Mouse (Mus musculus) hindbrain, embryonic 16.5 days (tissue): ENCODE results near the gene Ccdc88a. TPM values are rescaled to one million over a fixed set of nuclear protein-coding genes. Genes with fewer than 3 reads are reported as not detected.

Experiments used
- ATAC-seq: fragments of 200-750 bp; cut with Nextera tagmentation; 2 replicates; pipeline ENCODE4 v1.8.0; 2017; ENCODE audit warnings: moderate TSS enrichment, moderate library complexity
- H3K27ac ChIP-seq: fragments of 300-500 bp; sonication (generic); 2 replicates; pipeline ENCODE4 v1.5.1; 2014; ENCODE audit warnings: low read depth, mild to moderate bottlenecking, control low read depth, low read length, moderate library complexity
- H3K27me3 ChIP-seq: fragments of 300-500 bp; sonication (generic); replicated peaks from 2 replicates; pipeline ENCODE4 v1.6.1; 2014; ENCODE audit warnings: low read length; ENCODE audit not compliant: control insufficient read depth, insufficient read depth
- H3K36me3 ChIP-seq: fragments of 300-500 bp; sonication (generic); 2 replicates; pipeline ENCODE4 v1.6.1; 2014; ENCODE audit warnings: mild to moderate bottlenecking, low read length, moderate library complexity, mixed read lengths; ENCODE audit not compliant: control insufficient read depth, insufficient read depth
- H3K4me1 ChIP-seq: fragments of 300-500 bp; sonication (generic); 2 replicates; pipeline ENCODE4 v1.6.1; 2014; ENCODE audit warnings: low read depth, low read length; ENCODE audit not compliant: control insufficient read depth, insufficient read depth
- H3K4me2 ChIP-seq: fragments of 300-500 bp; sonication (generic); 2 replicates; pipeline ENCODE4 v1.6.1; 2014; ENCODE audit warnings: mild to moderate bottlenecking, low read length, control low read depth, moderate library complexity
- H3K4me3 ChIP-seq: fragments of 300-500 bp; sonication (generic); 2 replicates; pipeline ENCODE4 v1.5.1; 2014; ENCODE audit warnings: mild to moderate bottlenecking, low read length, control low read depth, moderate library complexity
- H3K9ac ChIP-seq: fragments of 300-500 bp; sonication (generic); 2 replicates; pipeline ENCODE4 v1.6.1; 2014; ENCODE audit warnings: low read depth, mild to moderate bottlenecking, control low read depth, low read length, moderate library complexity
- H3K9me3 ChIP-seq: fragments of 300-500 bp; sonication (generic); 2 replicates; pipeline ENCODE4 v1.6.1; 2014; ENCODE audit warnings: mild to moderate bottlenecking, low read length, moderate library complexity; ENCODE audit not compliant: control insufficient read depth
- WGBS: fragments of 180-500 bp; shearing (Covaris S2); extraction: QIAGEN DNeasy Blood & Tissue Kit; methylation state at CpG from one replicate; pipeline ENCODE4 v1.1.7; 2014; 5-methylcytosine and 5-hydroxymethylcytosine counted together
- polyA plus RNA-seq: library from polyadenylated mRNA; unstranded; fragments of >200 nt; fragmentation: Nextera tagmentation; extraction: Ambion mirVana; gene quantifications from 2 replicates; pipeline ENCODE4 v1.2.1, GENCODE M21; 2015

Ccdc88a gene
- polyA plus RNA-seq, 1 experiment from 2014 or later: 73.8 TPM

DNA sequence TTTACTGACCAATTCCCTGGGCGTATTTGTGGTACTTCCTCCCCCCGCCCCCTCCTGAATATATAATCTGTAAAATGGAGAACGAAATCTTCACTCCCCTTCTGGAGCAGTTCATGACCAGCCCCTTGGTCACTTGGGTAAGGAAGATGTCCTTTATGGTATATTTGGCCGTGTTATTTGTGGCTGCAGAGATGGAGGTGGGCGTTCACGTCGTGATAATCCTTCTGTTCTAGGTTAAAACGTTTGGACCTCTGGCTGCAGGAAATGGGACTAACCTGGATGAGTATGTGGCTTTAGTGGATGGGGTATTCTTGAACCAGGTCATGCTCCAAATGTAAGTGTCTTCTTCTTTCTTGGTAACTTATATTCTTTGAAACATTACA is 807 bp downstream of the Ccdc88a start:
- peak overlapping the region; percentile 52 for H3K4me2 ChIP-seq
- WGBS: 0% methylated on average over 8 of the region's 8 CpGs
- no peaks in the 10 kb centered on the region for H3K36me3 ChIP-seq
- ATAC-seq: peak; percentile 0; the same call in 1 of the 2 replicates
- no peaks in the 10 kb centered on the region for H3K9me3 ChIP-seq
- H3K4me1 ChIP-seq: peaks cover 13% of the 10 kb centered on the region; the same call in 1 of the 2 replicates
- H3K4me3 ChIP-seq: peak overlapping the region; percentile 87
- peak overlapping the region; percentile 99 for H3K9ac ChIP-seq
- no peaks in the 10 kb centered on the region for H3K27me3 ChIP-seq
- H3K27ac ChIP-seq: peak overlapping the region; percentile 99

DNA sequence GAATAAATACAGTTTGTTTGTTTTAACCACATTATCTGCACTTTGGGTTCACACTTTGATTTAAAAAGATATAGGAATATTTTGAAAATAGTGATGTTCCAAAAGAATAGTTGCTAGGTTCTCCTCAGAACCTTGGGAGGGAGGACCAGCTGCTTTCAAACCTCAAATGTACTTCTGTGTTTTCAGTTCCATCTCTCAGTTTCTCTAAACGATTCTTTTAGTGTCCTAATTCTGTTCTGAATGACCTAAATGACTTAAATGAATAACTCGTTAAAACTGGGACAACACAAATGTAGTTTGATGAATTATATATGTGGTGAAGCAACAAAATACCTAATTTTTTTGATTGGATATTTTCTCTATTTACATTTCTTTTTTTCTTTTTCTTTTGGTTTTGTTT is 3.2 kb downstream of the Ccdc88a start:
- peaks cover 13% of the 10 kb centered on the region; the same call in 1 of the 2 replicates for H3K4me1 ChIP-seq
- H3K27ac ChIP-seq: no peak overlapping the region
- peak overlapping the region; percentile 25 for H3K4me3 ChIP-seq
- 83% methylated on average over 2 of the region's 2 CpGs for WGBS
- no peaks in the 10 kb centered on the region for H3K27me3 ChIP-seq
- ATAC-seq: no peak
- H3K9ac ChIP-seq: no peak overlapping the region
- H3K9me3 ChIP-seq: no peaks in the 10 kb centered on the region
- peak overlapping the region; percentile 52 for H3K4me2 ChIP-seq
- no peaks in the 10 kb centered on the region for H3K36me3 ChIP-seq

GRCm38 (mm10) chr11:29378751-29379150 is 5.3 kb downstream of the Ccdc88a start:
- Histone ChIP-seq H3K9ac (no peak overlapping the region), H3K4me1 (peaks cover 13% of the 10 kb centered on the region; the same call in 1 of the 2 replicates), H3K4me2 (no peak overlapping the region), H3K27me3 (no peaks in the 10 kb centered on the region), H3K4me3 (no peak overlapping the region), H3K36me3 (0 out of 2 replicates have a peak, but pooled peaks cover 2% of the 10 kb centered on the region), H3K9me3 (no peaks in the 10 kb centered on the region), H3K27ac (no peak overlapping the region)
- 89% methylated on average over 1 of the region's 1 CpGs for WGBS
- no peak for ATAC-seq

GRCm38 (mm10) chr11:29383493-29383892 is 10.0 kb downstream of the Ccdc88a start:
- Histone ChIP-seq H3K27ac (no peak overlapping the region), H3K9me3 (no peaks in the 10 kb centered on the region), H3K36me3 (0 out of 2 replicates have a peak, but pooled peaks cover 2% of the 10 kb centered on the region), H3K4me1 (no peaks in the 10 kb centered on the region), H3K4me2 (no peak overlapping the region), H3K4me3 (no peak overlapping the region), H3K9ac (no peak overlapping the region), H3K27me3 (no peaks in the 10 kb centered on the region)
- ATAC-seq: no peak
- WGBS: 73% methylated on average over 2 of the region's 2 CpGs

GRCm38 (mm10) chr11:29384001-29384400 is 10.5 kb downstream of the Ccdc88a start:
- no peak for ATAC-seq
- H3K4me3 ChIP-seq: no peak overlapping the region
- H3K9ac ChIP-seq: no peak overlapping the region

DNA sequence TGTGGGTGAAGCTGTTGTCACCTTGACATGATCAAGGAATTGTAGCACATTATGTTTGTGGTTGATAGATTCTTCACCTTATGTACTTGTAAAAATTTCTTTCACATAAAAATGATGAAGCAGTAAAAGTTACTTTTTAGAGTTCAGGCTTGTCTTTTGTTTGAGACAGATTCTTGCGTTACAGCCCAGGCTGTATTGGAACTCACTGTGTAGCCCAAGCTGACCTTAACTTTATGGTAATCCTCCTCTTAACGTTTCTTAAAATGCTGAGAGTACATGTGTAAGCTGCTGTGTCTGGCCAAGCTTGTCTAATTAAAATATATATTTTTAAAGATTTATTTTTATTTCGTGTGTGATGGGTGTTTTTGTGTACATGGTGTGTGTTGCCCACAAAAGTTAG is 11.2 kb downstream of the Ccdc88a start:
- Histone ChIP-seq H3K27ac (no peak overlapping the region), H3K4me2 (no peak overlapping the region), H3K27me3 (no peaks in the 10 kb centered on the region), H3K36me3 (0 out of 2 replicates have a peak, but pooled peaks cover 2% of the 10 kb centered on the region), H3K9ac (no peak overlapping the region), H3K4me1 (no peaks in the 10 kb centered on the region), H3K4me3 (no peak overlapping the region), H3K9me3 (no peaks in the 10 kb centered on the region)
- ATAC-seq: no peak
- WGBS: 89% methylated on average over 3 of the region's 3 CpGs

More at GRCm38 (mm10) chr11:29384001-29384400, 10.5 kb downstream of the Ccdc88a start:
- Histone ChIP-seq H3K27ac (no peak overlapping the region), H3K27me3 (no peaks in the 10 kb centered on the region), H3K4me1 (no peaks in the 10 kb centered on the region), H3K9me3 (no peaks in the 10 kb centered on the region), H3K36me3 (0 out of 2 replicates have a peak, but pooled peaks cover 2% of the 10 kb centered on the region), H3K4me2 (no peak overlapping the region)
- WGBS: 89% methylated on average over 1 of the region's 1 CpGs

- Histone ChIP-seq H3K4me3 (no peak overlapping the region), H3K9ac (no peak overlapping the region), H3K27me3 (no peaks in the 10 kb centered on the region), H3K27ac (no peak overlapping the region), H3K9me3 (no peaks in the 10 kb centered on the region), H3K36me3 (no peaks in the 10 kb centered on the region), H3K4me2 (no peak overlapping the region), H3K4me1 (no peaks in the 10 kb centered on the region)
- WGBS: 44% methylated on average over 4 of the region's 4 CpGs
- no peak for ATAC-seq
Observed at GRCm38 (mm10) chr11:29389913-29390312, 16.5 kb downstream of the Ccdc88a start.

- Histone ChIP-seq H3K27ac (no peak overlapping the region), H3K27me3 (no peaks in the 10 kb centered on the region), H3K4me3 (no peak overlapping the region), H3K36me3 (no peaks in the 10 kb centered on the region), H3K9ac (no peak overlapping the region), H3K4me2 (no peak overlapping the region), H3K9me3 (no peaks in the 10 kb centered on the region), H3K4me1 (no peaks in the 10 kb centered on the region)
- 100% methylated on average over 3 of the region's 3 CpGs for WGBS
- no peak for ATAC-seq
Observed at GRCm38 (mm10) chr11:29395135-29395746, 21.8 kb downstream of the Ccdc88a start.

- WGBS: 90% methylated on average over 2 of the region's 2 CpGs
- H3K9me3 ChIP-seq: no peaks in the 10 kb centered on the region
- no peak for ATAC-seq
- H3K36me3 ChIP-seq: peaks cover 3% of the 10 kb centered on the region; the same call in 1 of the 2 replicates
- H3K27ac ChIP-seq: no peak overlapping the region
- no peak overlapping the region for H3K4me2 ChIP-seq
- no peak overlapping the region for H3K4me3 ChIP-seq
- no peaks in the 10 kb centered on the region for H3K27me3 ChIP-seq
- H3K9ac ChIP-seq: no peak overlapping the region
- no peaks in the 10 kb centered on the region for H3K4me1 ChIP-seq
Observed at GRCm38 (mm10) chr11:29400374-29400773, 26.9 kb downstream of the Ccdc88a start.
